Mouse (Mus musculus) liver, embryonic 13.5 days (tissue): ENCODE data around the gene Zfp277. TPM values are rescaled to one million over a fixed set of nuclear protein-coding genes. Genes with fewer than 3 reads are reported as not detected.

Experiments used
- ATAC-seq: fragments of 200-750 bp; cut with Nextera tagmentation; 2 replicates; pipeline ENCODE4 v1.8.0; 2017; ENCODE audit warnings: low read depth, mild to moderate bottlenecking, moderate number of reproducible peaks, moderate library complexity
- DNase-seq: peaks from one replicate; pipeline ENCODE4 v3.0.0; 2022
- H3K27ac ChIP-seq: fragments of 300-500 bp; sonication (generic); 2 replicates; pipeline ENCODE4 v1.5.1; 2015; ENCODE audit warnings: moderate library complexity, mild to moderate bottlenecking, inconsistent platforms
- H3K27me3 ChIP-seq: fragments of 300-500 bp; sonication (generic); 2 replicates; pipeline ENCODE4 v1.6.1; 2015; ENCODE audit warnings: mild to moderate bottlenecking, inconsistent platforms
- H3K36me3 ChIP-seq: fragments of 300-500 bp; sonication (generic); 2 replicates; pipeline ENCODE4 v1.6.1; 2015; ENCODE audit warnings: mild to moderate bottlenecking, inconsistent platforms
- H3K4me1 ChIP-seq: fragments of 300-500 bp; sonication (generic); replicated peaks from 2 replicates; pipeline ENCODE4 v1.6.1; 2015; ENCODE audit warnings: inconsistent platforms
- H3K4me2 ChIP-seq: fragments of 300-500 bp; sonication (generic); 2 replicates; pipeline ENCODE4 v1.6.1; 2015; ENCODE audit warnings: inconsistent platforms, mild to moderate bottlenecking, moderate library complexity
- H3K4me3 ChIP-seq: fragments of 300-500 bp; sonication (generic); replicated peaks from 2 replicates; pipeline ENCODE4 v1.5.1; 2015; ENCODE audit warnings: mild to moderate bottlenecking, inconsistent platforms
- H3K9ac ChIP-seq: fragments of 300-500 bp; sonication (generic); 2 replicates; pipeline ENCODE4 v1.6.1; 2015; ENCODE audit warnings: mild to moderate bottlenecking, inconsistent platforms
- H3K9me3 ChIP-seq: fragments of 300-500 bp; sonication (generic); replicated peaks from 2 replicates; pipeline ENCODE4 v1.6.1; 2016; ENCODE audit warnings: inconsistent platforms
- WGBS: fragments of 180-500 bp; shearing (Covaris S2); methylation state at CpG from one replicate; pipeline ENCODE4 v1.1.7; 2015; ENCODE audit not compliant: insufficient replicate concordance; 5-methylcytosine and 5-hydroxymethylcytosine counted together
- polyA plus RNA-seq: library from polyadenylated mRNA; unstranded; fragments of >200 nt; fragmentation: Nextera tagmentation; extraction: Ambion mirVana; gene quantifications from 2 replicates; pipeline ENCODE4 v1.2.1, GENCODE M21; 2015

Gene Zfp277
- polyA plus RNA-seq, 1 experiment from 2014 or later, result 9.3 TPM

- Histone ChIP-seq H3K36me3 (no peaks in the 10 kb centered on the region), H3K27ac (no peak overlapping the region), H3K4me1 (no peaks in the 10 kb centered on the region), H3K4me2 (no peak overlapping the region), H3K27me3 (no peaks in the 10 kb centered on the region), H3K9ac (no peak overlapping the region), H3K9me3 (no peaks in the 10 kb centered on the region), H3K4me3 (no peak overlapping the region)
- ATAC-seq, result no peak
- no peak for DNase-seq
- 32% methylated on average over 2 of the region's 2 CpGs for whole genome bisulfite sequencing
Observed at GRCm38 (mm10) chr12:40463828-40464227, 18.1 kb upstream of the Zfp277 start.

- no peaks in the 10 kb centered on the region for H3K4me1 ChIP-seq
- H3K27ac ChIP-seq, result no peak overlapping the region
- WGBS, result 41% methylated on average over 7 of the region's 7 CpGs
- no peaks in the 10 kb centered on the region for H3K36me3 ChIP-seq
- DNase-seq (no peak), ATAC-seq (no peak)
- H3K9ac ChIP-seq, result no peak overlapping the region
- no peak overlapping the region for H3K4me2 ChIP-seq
- H3K27me3 ChIP-seq, result no peaks in the 10 kb centered on the region
- no peaks in the 10 kb centered on the region for H3K9me3 ChIP-seq
- H3K4me3 ChIP-seq, result no peak overlapping the region
Observed at GRCm38 (mm10) chr12:40462693-40463235, 17.1 kb upstream of the Zfp277 start.

- H3K4me1 ChIP-seq, result no peaks in the 10 kb centered on the region
- ATAC-seq (no peak), DNase-seq (no peak)
- H3K27ac ChIP-seq, result no peak overlapping the region
- no peaks in the 10 kb centered on the region for H3K9me3 ChIP-seq
- H3K4me3 ChIP-seq, result no peak overlapping the region
- no peaks in the 10 kb centered on the region for H3K27me3 ChIP-seq
- no peaks in the 10 kb centered on the region for H3K36me3 ChIP-seq
- no peak overlapping the region for H3K4me2 ChIP-seq
- no peak overlapping the region for H3K9ac ChIP-seq
- 32% methylated on average over 6 of the region's 6 CpGs for WGBS
Observed at GRCm38 (mm10) chr12:40459673-40460265, 14.1 kb upstream of the Zfp277 start.

- DNase-seq (no peak), ATAC-seq (no peak)
- WGBS, result 45% methylated on average over 3 of the region's 3 CpGs
- Histone ChIP-seq H3K27me3 (no peaks in the 10 kb centered on the region), H3K9me3 (no peaks in the 10 kb centered on the region), H3K9ac (no peak overlapping the region), H3K27ac (no peak overlapping the region), H3K4me3 (no peak overlapping the region), H3K4me2 (no peak overlapping the region), H3K36me3 (no peaks in the 10 kb centered on the region), H3K4me1 (no peaks in the 10 kb centered on the region)
Observed at GRCm38 (mm10) chr12:40458977-40459376, 13.3 kb upstream of the Zfp277 start.

- DNase-seq (no peak), ATAC-seq (no peak)
- no peak overlapping the region for H3K9ac ChIP-seq
- 47% methylated on average over 2 of the region's 2 CpGs for WGBS
- no peaks in the 10 kb centered on the region for H3K27me3 ChIP-seq
- no peaks in the 10 kb centered on the region for H3K4me1 ChIP-seq
- no peak overlapping the region for H3K4me3 ChIP-seq
- H3K27ac ChIP-seq, result no peak overlapping the region
- no peaks in the 10 kb centered on the region for H3K36me3 ChIP-seq
- H3K9me3 ChIP-seq, result no peaks in the 10 kb centered on the region
- no peak overlapping the region for H3K4me2 ChIP-seq
Observed at GRCm38 (mm10) chr12:40456517-40456916, 10.8 kb upstream of the Zfp277 start.

- ATAC-seq, result no peak
- peaks cover 41% of the 10 kb centered on the region for H3K27me3 ChIP-seq
- no peak for DNase-seq
- no peaks in the 10 kb centered on the region for H3K9me3 ChIP-seq
- peaks cover 16% of the 10 kb centered on the region for H3K4me1 ChIP-seq
- WGBS, result 71% methylated on average over 9 of the region's 9 CpGs
- H3K4me2 ChIP-seq, result no peak overlapping the region
- no peaks in the 10 kb centered on the region for H3K36me3 ChIP-seq
- no peak overlapping the region for H3K4me3 ChIP-seq
- no peak overlapping the region for H3K27ac ChIP-seq
- no peak overlapping the region for H3K9ac ChIP-seq
Observed at GRCm38 (mm10) chr12:40449119-40449795, 3.6 kb upstream of the Zfp277 start.

- no peak overlapping the region for H3K9ac ChIP-seq
- peak overlapping the region; percentile 21; the same call in 1 of the 2 replicates for H3K4me2 ChIP-seq
- H3K4me1 ChIP-seq, result peaks cover 16% of the 10 kb centered on the region
- H3K4me3 ChIP-seq, result peak overlapping the region; percentile 81; the same call in 1 of the 2 replicates
- H3K27ac ChIP-seq, result no peak overlapping the region
- DNase-seq, result no peak
- H3K9me3 ChIP-seq, result no peaks in the 10 kb centered on the region
- peaks cover 41% of the 10 kb centered on the region for H3K27me3 ChIP-seq
- no peak for ATAC-seq
- WGBS, result 8% methylated on average over 10 of the region's 10 CpGs
- H3K36me3 ChIP-seq, result no peaks in the 10 kb centered on the region
Observed at GRCm38 (mm10) chr12:40447561-40448355, 2.1 kb upstream of the Zfp277 start.

GRCm38 (mm10) chr12:40446450-40447381 is 1.0 kb upstream of the Zfp277 start:
- Histone ChIP-seq H3K4me3 (peak overlapping the region; percentile 81), H3K36me3 (no peaks in the 10 kb centered on the region), H3K27ac (no peak overlapping the region), H3K4me1 (peaks cover 16% of the 10 kb centered on the region), H3K4me2 (peak overlapping the region; percentile 94), H3K9me3 (no peaks in the 10 kb centered on the region), H3K27me3 (peaks cover 41% of the 10 kb centered on the region), H3K9ac (peak overlapping the region; percentile 67)
- WGBS, result 1% methylated on average over 44 of the region's 44 CpGs
- DNase-seq (peak; percentile 6), ATAC-seq (no peak)

GRCm38 (mm10) chr12:40445206-40445605 is 496 bp downstream of the Zfp277 start:
- Histone ChIP-seq H3K4me2 (peak overlapping the region; percentile 94), H3K9me3 (no peaks in the 10 kb centered on the region), H3K27ac (no peak overlapping the region), H3K9ac (peak overlapping the region; percentile 73), H3K36me3 (no peaks in the 10 kb centered on the region), H3K4me1 (peaks cover 16% of the 10 kb centered on the region), H3K27me3 (peaks cover 39% of the 10 kb centered on the region), H3K4me3 (peak overlapping the region; percentile 81)
- no peak for DNase-seq
- peak; percentile 13; the same call in 1 of the 2 replicates for ATAC-seq
- WGBS, result 1% methylated on average over 16 of the region's 16 CpGs

GRCm38 (mm10) chr12:40438049-40438448 is 7.7 kb downstream of the Zfp277 start:
- no peak overlapping the region for H3K9ac ChIP-seq
- H3K27ac ChIP-seq, result no peak overlapping the region
- no peaks in the 10 kb centered on the region for H3K9me3 ChIP-seq
- WGBS, result 56% methylated on average over 2 of the region's 2 CpGs
- no peaks in the 10 kb centered on the region for H3K27me3 ChIP-seq
- ATAC-seq (no peak), DNase-seq (no peak)
- no peak overlapping the region for H3K4me3 ChIP-seq
- no peaks in the 10 kb centered on the region for H3K36me3 ChIP-seq
- H3K4me1 ChIP-seq, result peaks cover 5% of the 10 kb centered on the region
- no peak overlapping the region for H3K4me2 ChIP-seq
